Mouse (Mus musculus) pancreas, adult 10 weeks (tissue): ENCODE results near the gene Stim1. TPM values are rescaled to one million over a fixed set of nuclear protein-coding genes. Genes with fewer than 3 reads are reported as not detected.

Experiments
- polyA plus RNA-seq: library from polyadenylated mRNA; stranded (reverse); fragments of 350-450 nt; fragmentation: Illumina TruSeq; extraction: RNeasy Lipid Tissue Mini Kit (QIAGEN cat#74804); gene quantifications from one replicate; pipeline ENCODE4 v1.2.3, GENCODE M21; 2015; ENCODE audit warnings: low read depth, low replicate concordance; ENCODE audit not compliant: insufficient read depth

Gene Stim1
- 9.1 TPM for polyA plus RNA-seq

DNA sequence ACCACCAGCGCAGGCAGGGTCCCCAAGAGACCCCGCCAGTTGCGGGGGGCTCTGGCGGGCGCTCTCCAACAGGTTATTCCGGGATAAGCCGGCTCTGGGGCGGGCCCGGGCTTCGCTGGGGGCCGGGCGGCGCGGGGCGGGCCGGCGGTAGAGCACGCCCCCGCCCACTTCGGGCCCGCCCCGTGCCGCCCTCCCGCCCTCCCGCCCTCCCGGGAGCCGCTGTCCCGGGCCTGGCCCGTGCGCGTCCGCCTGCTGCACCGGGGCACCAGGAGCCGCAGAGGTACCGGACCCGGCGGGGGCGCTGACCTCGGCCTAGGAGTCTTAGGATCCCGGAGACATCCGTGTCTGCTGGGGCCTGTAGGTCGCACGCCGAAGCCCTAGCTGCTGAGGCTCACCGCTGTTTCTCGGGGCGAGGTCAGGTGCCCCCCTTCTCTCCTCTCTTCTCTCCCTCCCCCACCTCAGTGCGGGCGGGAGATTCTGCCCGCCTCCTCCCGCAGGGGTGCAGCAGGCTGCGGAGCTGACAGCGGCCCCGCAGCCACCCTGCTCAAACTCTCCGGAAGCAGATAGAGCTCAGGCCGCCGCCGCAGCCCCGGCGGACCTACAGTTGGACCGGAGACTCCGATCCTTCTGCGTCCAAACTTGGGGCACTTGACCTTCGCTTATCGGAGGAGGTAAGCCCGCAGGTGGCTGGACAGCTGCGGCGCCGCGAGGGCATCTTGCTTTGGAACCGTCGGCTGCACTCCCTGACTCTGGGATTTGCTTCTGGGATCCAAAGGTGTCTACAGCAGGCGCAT, at the start of gene Stim1:
Stim1 (plus strand) TSS at position 206 of the 794 bp plus-strand sequence.

DNA sequence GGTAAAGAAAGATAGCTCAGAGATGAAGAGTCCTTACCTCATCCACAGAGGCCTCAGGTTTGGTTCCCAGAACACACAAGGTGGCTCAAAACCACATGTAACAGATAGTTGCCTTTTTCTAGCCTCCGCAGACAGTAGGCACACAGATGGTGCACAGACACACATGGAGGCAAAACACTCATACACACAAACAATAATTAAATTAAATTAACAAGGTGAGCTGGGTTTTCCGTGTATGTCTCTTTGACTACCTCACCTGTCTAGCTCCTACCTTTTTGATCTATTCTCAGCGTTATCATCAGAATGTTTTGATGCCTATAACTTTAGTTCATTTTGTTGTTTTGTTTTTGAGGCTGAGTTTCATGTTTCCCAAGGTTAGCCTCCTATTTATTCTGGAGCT, 11.7 kb upstream of the Stim1 start, which contains the start of gene Rhog:
Rhog (minus strand) TSS at position 101 of the 400 bp plus-strand sequence.

DNA sequence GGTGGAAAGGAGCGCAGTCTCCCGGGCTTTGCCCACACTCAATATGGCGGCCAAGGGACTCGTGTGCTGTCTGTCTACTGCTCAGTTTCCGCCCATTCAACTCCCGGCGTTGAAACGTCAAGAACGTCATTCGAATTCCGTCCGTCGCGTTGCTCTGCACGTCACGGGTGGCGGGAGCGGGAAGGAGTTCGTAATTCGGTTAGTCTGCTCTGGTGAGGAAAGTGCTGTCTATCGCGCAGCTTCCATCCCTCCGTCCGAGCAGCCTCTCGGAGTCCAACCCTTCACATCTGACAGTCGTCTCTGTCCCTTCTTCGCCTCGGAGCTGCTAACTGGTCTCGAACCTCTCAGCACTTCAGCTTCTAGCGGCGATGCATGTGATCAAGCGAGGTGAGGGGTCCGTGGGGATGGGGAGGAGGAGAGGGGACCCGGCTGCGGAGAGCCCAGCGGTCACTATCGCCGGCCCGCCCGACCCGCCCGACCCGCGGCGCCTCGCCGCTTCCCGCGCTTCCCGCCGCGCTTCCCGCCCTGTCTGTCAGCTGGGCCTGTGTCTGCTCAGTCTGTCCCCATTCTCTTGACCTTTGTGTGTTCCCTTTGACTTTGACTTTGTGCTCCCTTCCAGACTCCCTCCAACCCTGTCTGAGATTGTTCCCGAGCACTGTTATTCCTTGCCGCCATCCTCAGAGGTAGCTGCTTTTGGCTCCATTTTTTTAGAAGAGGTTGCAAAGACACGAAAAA, 174.2 kb downstream of the Stim1 start, which contains the start of gene Rrm1:
Rrm1 (plus strand) TSS at position 39 of the 735 bp plus-strand sequence.

DNA sequence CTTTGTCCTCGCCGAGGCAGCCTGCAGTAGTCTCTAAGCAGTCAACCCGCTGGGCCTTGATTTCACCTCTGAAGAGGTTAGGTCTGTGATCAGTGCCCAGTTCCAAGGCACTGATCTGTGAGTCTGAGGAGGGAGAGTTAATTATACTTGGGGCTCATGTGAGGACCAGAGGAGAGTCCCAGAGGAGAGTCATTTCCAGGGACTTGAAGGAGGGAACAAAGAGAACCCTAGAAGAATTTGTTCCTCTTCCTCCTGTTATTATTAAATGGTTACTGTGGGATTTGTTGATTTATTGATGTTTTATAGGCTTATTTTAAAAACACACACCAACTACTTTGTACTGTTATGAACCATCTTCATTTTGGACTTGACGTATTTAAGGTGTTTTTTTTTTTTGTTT, 214.0 kb downstream of the Stim1 start, which contains the start of gene Olfr543:
Olfr543 (minus strand) TSS at position 101 of the 400 bp plus-strand sequence.

Other genes starting within 250 kb of the Stim1 start
- gene Il18bp, start 249.1 kb upstream of the Stim1 start, polyA plus RNA-seq: 5.5 TPM
- gene Rnf121, start 202.3 kb upstream of the Stim1 start, polyA plus RNA-seq: 7.9 TPM
- gene Xndc1, start 202.3 kb upstream of the Stim1 start, polyA plus RNA-seq: 7.2 TPM
- gene Xntrpc, start 202.1 kb upstream of the Stim1 start, polyA plus RNA-seq: 1.0 TPM
- gene Trpc2, start 184.7 kb upstream of the Stim1 start, polyA plus RNA-seq: not detected
- not detected for gene Art1, start 166.1 kb upstream of the Stim1 start, polyA plus RNA-seq
- not detected for gene Art5, start 158.3 kb upstream of the Stim1 start, polyA plus RNA-seq
- not detected for gene Chrna10, start 151.0 kb upstream of the Stim1 start, polyA plus RNA-seq
- gene Nup98, start 57.6 kb upstream of the Stim1 start, polyA plus RNA-seq: 6.5 TPM
- 12.6 TPM for gene Pgap2, start 57.6 kb upstream of the Stim1 start, polyA plus RNA-seq
- 16.1 TPM for gene Rhog, start 11.8 kb upstream of the Stim1 start, polyA plus RNA-seq
- 4.1 TPM for gene Rrm1, start 173.9 kb downstream of the Stim1 start, polyA plus RNA-seq
- not detected for gene Olfr543, start 213.9 kb downstream of the Stim1 start, polyA plus RNA-seq
- not detected for gene Olfr544, start 220.5 kb downstream of the Stim1 start, polyA plus RNA-seq
- gene Olfr545, start 231.8 kb downstream of the Stim1 start, polyA plus RNA-seq: not detected